Mouse (Mus musculus) left cerebral cortex, adult 2 months (tissue): ENCODE measurements at regions not wholly inside any gene's neighbourhood (a gene's known extent, or its start where the extent isn't known, plus 50 kb on each side); places are given as distances from the start of the nearest gene placed in this dataset.

Experiments
- DNase-seq, 2 experiments: peaks; one replicate each; pipeline ENCODE4 v3.0.0; 2021 to 2022; ENCODE audit warnings: low spot score in 2 of 2, mixed read lengths in 1 of 2; ENCODE audit errors: extremely low spot score in 1 of 2
- H3K27ac ChIP-seq: fragments of 200-600 bp; 2 replicates; pipeline ENCODE4 v1.8.1; 2022
- H3K4me3 ChIP-seq: fragments of 200-600 bp; 2 replicates; pipeline ENCODE4 v1.8.1; 2022
- CTCF ChIP-seq: fragments of 200-600 bp; IDR thresholded peaks from 2 replicates; pipeline ENCODE4 v1.8.1; 2022; ENCODE audit warnings: antibody characterized with exemption, mild to moderate bottlenecking, moderate library complexity
- intact Hi-C: fragments of 180-260 bp; cut with DNase I; formaldehyde crosslinking; loops from one replicate; pipeline ENCODE4 v1.15.1; 2025

- TF ChIP-seq CTCF, result no peak
- intact Hi-C loops, result no loop called here
- no peak for DNase-seq
- H3K4me3 ChIP-seq, result no peak overlapping the region
- H3K27ac ChIP-seq, result no peak overlapping the region
These were observed 137.8 kb upstream of the Noct start for GRCm38 (mm10) chr3:51086441-51086849.

DNA sequence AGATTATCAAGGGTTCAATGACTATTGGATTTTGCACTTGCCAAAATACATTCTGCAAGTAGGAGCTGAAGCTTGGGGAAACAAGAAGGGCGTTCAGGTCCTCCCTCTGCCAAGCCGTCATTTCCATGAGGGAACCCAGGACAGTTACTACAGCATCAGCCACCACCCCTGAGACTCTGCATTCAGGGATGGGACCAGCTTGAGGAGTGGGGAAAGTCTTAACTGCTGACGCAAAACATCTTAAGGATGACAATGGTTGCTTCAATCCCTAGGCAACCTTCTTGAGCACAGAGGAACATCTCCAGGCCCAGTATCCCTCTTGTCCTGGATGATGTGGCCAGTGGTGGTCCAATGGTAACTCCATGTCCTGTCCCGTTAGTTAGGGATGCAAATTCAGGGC is 137.2 kb upstream of the Noct start:
- no peak for DNase-seq
- no peak overlapping the region for H3K27ac ChIP-seq
- intact Hi-C loops, result no loop called here
- no peak overlapping the region for H3K4me3 ChIP-seq
- TF ChIP-seq CTCF, result no peak

- H3K27ac ChIP-seq, result 0 out of 2 replicates have a peak overlapping the region, but pooled peaks have one; percentile 32
- no peak for TF ChIP-seq CTCF
- intact Hi-C loops, result no loop called here
These were observed 135.1 kb upstream of the Noct start for GRCm38 (mm10) chr3:51089036-51089669.

GRCm38 (mm10) chr3:51091478-51091877 is 132.8 kb upstream of the Noct start:
- DNase-seq, result no peak
- TF ChIP-seq CTCF, result no peak
- intact Hi-C loops, result loop anchor here (10.0 kb wide), 2 partner anchors 457 to 817 kb away; no protein-coding TSS in a partner anchor
- Histone ChIP-seq H3K27ac (no peak overlapping the region), H3K4me3 (no peak overlapping the region)

More at GRCm38 (mm10) chr3:51089036-51089669, 135.1 kb upstream of the Noct start:
- no peak overlapping the region for H3K4me3 ChIP-seq
- no peak for DNase-seq

- TF ChIP-seq CTCF, result no peak
- DNase-seq, result no peak
- intact Hi-C loops, result loop anchor here (10.0 kb wide), 2 partner anchors 458 to 818 kb away; no protein-coding TSS in a partner anchor
- Histone ChIP-seq H3K4me3 (no peak overlapping the region), H3K27ac (no peak overlapping the region)
These were observed 131.9 kb upstream of the Noct start for GRCm38 (mm10) chr3:51092079-51093028.

- no peak overlapping the region for H3K4me3 ChIP-seq
- H3K27ac ChIP-seq, result peak overlapping the region; percentile 83
- peak; percentile 43 to 45 for DNase-seq
- intact Hi-C loops, result loop anchor here (1.0 to 10.0 kb wide), 5 partner anchors 112 to 821 kb away; no protein-coding TSS in a partner anchor
- TF ChIP-seq CTCF, result no peak
These were observed 128.3 kb upstream of the Noct start for GRCm38 (mm10) chr3:51095847-51096447.

GRCm38 (mm10) chr3:51096545-51096944 is 127.7 kb upstream of the Noct start:
- Histone ChIP-seq H3K27ac (peak overlapping the region; percentile 83), H3K4me3 (no peak overlapping the region)
- TF ChIP-seq CTCF, result no peak
- intact Hi-C loops, result loop anchor here (1.0 to 10.0 kb wide), 5 partner anchors 112 to 822 kb away; no protein-coding TSS in a partner anchor
- DNase-seq, result no peak

DNA sequence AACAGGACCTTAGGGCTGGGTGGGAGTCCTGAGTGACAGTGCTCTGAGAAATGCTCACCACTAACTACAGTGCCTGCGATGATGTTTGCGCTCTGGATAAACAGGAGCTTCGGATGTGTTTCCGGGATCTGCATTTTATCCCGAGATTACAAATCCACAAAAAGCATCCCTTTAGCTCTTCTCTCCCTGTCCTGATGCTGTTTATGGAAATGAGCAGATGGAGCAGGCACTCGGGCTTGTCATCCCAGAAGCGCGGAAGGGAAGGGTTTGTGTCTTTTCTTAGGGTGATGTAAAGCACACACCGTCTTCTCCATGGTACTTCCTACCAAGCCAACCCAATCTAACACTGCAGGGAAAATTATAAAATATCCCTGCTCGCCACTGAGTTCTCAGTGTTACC is 126.9 kb upstream of the Noct start:
- DNase-seq, result peak; percentile 33 to 38
- no peak for TF ChIP-seq CTCF
- intact Hi-C loops, result loop anchor here (1.0 to 10.0 kb wide), 5 partner anchors 20 to 823 kb away; no protein-coding TSS in a partner anchor
- Histone ChIP-seq H3K4me3 (peak overlapping the region; percentile 7; the same call in 1 of the 2 replicates), H3K27ac (peak overlapping the region; percentile 44)

- H3K27ac ChIP-seq, result no peak overlapping the region
- intact Hi-C loops, result loop anchor here (5.0 to 10.0 kb wide), 4 partner anchors 168 to 825 kb away; no protein-coding TSS in a partner anchor
- no peak overlapping the region for H3K4me3 ChIP-seq
- DNase-seq, result no peak
- TF ChIP-seq CTCF, result no peak
These were observed 124.3 kb upstream of the Noct start for GRCm38 (mm10) chr3:51099966-51100365.

GRCm38 (mm10) chr3:51108639-51109202 is 115.5 kb upstream of the Noct start:
- intact Hi-C loops, result no loop called here
- no peak for DNase-seq
- no peak overlapping the region for H3K4me3 ChIP-seq
- no peak overlapping the region for H3K27ac ChIP-seq
- TF ChIP-seq CTCF, result no peak

DNA sequence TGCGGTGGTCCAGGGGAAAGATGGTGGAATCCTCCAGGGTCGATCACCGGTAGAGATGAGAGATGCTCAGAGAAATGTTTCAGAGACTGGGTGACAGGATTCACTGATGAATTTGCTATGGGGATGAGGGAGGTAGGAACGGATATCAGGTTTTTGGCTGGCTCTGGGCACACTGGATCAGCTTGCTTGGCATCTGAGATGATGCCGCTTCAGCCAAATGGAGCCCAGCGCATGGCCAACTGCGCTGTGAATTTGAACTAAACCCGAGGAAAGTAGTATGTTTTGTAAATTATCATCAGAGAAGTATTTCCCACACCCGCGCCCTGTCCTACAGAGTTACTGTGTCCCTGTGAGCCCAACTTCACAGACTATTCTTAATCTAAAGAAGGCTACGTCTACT is 113.0 kb upstream of the Noct start:
- TF ChIP-seq CTCF, result no peak
- Histone ChIP-seq H3K27ac (no peak overlapping the region), H3K4me3 (no peak overlapping the region)
- intact Hi-C loops, result no loop called here
- DNase-seq, result no peak
